Mouse (Mus musculus) heart, adult 11 months (tissue): ENCODE results near the gene Cacna1b.
A peak's percentile ranks its signal among the peaks of the same experiment; 100 is the strongest.

Experiments
- DNase-seq: peaks from one replicate; pipeline ENCODE4 v3.0.0; 2022

The Cacna1b gene

DNA sequence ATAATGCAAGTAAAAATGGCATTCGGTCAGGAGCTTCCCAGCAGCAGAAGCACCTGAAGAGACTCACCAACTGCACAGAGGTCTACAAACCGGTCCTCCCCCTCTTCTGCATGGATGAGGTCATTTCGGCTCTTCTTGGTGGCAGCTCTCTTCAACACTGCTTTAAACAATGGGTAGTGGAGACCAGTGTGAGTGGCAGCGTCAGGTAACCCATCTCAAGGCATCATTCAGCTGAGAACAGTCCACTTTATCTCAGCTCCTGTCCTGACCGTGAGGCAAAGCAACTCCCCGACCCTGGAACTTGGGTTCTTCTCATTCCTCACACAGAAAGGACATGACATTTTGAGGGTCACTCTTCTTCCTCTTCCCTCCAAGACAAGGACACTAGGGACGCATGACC is 45.0 kb downstream of the Cacna1b start:
- peak; percentile 64 for DNase-seq

DNA sequence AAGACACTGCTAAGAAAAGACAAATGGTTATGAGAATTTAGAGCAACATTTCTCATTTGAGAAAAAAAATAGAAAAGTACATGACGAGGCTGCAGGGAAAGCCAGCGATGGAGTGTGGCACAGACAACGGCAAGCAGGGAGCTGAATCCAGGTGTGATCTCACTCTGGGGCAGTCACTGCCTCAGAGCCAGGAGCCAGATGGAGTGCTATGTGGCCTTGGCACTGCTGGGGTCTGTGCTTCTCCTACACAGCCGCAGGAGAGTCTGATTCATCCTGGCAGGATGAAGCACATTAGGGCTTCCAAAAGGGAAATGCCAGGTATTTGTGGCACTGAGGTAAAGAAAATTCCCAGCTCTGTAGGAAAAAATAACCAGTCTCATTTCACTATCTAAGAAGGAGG is 45.5 kb downstream of the Cacna1b start:
- DNase-seq, result peak; percentile 77

DNA sequence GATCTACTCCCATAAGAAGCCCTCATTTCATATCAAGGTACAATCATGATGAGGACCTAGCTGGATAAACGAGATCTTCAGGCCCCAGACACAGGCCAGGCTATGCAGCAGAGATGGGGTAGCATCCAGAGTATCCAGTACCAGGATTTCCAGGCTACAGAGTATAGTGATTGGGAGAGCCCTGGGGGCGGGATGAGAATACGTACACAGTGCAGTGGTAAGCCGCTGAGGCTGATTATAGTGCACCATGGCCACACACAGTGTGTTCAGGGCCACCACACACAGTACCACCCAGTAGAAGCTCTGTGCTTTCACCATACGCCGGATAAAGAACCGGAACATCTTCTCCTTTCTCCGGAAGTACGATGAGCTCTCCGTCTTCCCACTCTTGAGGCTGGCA is 57.0 kb downstream of the Cacna1b start:
- DNase-seq, result peak; percentile 73

DNA sequence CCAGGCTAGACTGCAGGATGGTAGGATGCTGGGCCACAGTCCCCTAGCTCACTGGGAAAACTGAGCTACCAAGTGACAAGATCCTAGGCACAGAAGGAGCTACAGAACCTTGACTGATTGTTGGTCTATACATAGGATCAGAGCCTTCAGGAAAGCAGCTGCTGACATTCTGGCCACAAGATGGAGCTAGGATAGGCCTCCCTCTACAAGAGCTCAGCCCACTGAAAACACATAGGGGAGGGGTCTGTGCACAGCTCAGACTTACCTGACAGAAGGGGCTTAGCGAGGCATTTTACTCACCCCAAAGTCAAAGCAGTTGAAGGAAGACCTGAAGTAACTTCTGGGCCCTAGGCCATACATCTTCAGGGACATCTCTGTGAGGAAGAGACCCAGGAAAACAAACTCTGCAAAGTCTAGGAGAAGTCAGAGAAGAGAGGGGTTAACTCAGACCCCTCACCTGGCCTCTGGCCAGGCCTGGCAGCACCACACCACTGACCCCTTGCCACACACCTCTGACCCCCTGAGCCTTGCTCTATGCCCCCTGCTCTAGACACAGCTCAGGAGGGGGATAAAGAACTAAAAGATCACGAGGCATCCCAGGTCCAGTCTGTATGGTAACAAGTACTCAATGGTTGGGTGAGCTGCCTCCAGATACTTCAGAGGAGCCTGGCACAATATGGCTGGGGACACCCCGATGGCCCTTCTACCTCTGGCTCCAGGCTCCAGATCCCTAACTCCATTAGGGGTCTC is 60.6 kb downstream of the Cacna1b start:
- peak; percentile 74 for DNase-seq

DNA sequence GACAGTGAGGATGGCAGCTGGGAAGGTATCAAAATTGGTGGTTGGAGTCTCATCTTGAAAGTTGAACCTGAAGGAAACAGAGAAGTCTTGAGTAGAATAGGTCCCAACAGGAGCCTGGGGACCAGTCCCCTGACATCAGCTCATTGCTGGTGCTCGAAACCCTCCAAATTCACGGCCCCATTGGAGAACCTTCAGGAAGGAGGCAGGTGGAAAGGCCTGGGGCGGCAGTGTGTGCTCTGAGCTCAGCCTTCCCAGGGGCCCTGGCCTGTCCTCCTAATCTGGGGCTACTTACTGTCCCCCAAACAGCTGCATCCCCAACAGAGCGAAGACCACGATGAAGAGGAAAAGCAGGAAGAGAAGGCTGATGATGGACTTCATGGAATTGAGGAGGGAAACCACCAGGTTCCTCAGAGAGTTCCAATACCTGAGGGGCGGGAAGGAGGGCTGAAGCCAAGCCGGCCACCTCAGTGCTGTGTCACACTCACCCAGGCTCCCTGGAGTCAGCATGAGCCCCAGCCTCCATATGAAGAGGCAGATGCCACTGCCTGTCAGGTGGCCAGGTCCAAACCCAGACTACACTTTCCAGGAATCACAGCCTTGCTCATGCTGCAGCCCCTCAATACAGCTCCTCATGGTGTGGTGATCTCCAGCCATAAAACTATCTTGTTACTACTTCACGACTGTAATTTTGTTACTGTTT is 65.5 kb downstream of the Cacna1b start:
- peak; percentile 64 for DNase-seq

DNA sequence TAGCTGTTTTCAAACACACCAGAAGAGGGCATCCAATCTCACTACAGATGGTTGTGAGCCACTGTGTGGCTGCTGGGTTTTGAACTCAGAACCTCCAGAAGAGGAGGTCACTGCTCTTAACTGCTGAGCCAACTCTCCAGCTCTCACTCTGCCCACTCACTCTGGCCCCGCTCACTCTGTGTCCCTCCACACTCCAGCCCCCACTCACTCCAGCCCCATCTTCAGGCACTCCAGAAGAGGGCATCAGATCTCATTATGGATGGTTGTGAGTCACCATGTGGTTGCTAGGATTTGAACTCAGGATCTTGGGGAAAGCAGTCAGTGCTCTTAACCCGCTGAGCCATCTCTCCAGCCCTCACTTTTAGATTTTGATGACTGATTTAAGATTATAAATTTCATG is 70.6 kb downstream of the Cacna1b start:
- DNase-seq, result peak; percentile 33

DNA sequence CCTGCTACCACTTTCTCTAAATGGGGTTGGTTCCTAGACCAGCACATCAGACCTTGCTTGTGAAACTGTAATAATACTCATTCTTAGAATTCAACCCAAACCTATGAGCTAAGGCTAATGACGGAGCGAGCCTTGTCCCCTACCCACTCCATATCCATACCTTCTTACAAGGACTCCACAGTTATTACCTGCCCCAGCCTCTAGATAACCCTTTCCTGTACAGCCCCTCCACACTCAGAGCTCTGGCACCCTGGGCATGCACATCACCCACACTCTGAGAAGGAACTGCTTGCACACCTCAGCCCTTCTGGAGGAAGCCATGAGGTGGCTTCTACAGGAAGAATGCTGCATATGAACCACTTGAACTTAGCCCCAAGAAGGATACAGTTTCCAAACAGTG is 72.6 kb downstream of the Cacna1b start:
- peak; percentile 64 for DNase-seq

DNA sequence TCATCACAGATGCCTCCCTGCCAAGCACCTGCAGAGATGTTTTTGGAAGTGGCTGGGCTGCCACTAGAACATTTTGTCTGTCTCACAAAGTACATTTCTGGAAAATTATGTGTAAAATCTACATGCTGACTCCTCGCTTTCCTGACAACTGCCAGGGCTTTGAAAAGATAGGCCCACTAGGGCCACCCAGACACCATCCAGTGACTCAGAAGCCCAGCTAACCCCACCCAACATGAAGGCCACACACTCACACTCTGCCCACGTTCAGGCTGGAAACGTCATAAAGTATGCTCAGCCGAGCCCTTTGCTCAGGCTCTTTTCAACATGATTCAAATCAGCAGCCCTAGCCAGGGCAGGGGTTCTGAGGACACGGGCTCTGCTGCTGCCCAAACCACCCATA is 77.6 kb downstream of the Cacna1b start:
- DNase-seq, result no peak

DNA sequence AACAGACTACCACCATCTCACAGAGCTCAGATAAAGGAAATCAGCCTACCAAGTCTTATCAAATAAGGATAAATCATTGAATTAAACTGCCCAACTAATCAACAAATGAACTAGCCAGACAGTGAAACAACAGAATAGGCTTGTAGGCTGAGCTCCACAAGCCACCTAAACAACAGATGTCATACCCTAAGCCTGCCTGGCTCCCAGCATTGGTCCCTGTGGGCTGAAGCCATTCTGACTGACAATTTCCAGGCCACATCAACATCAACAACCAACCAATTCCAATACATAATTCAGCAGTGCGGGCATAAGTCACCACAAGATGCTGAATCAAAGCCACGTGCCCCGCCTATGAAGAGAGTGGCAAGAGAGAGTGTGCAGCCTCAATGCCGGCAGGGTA is 78.2 kb downstream of the Cacna1b start:
- peak; percentile 72 for DNase-seq

DNA sequence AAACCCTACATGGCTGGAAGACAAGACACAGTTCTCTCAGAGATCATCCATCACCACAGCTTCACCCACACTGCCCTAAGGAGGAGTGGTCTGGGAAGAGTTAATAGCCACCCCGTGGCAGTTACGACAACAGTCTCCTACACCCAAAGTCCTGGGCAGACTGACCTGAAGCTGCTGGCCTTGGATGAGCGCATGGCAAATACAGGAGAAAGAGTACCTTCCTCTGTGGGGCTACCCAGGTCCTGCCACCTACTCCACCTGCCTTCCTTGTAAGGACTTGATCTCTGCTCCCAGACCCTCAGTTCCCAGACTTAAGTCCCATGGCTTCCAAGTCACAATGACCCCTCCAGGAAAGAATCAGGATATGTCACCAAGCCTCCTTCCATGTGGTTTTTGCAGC is 79.7 kb downstream of the Cacna1b start:
- peak; percentile 73 for DNase-seq

DNA sequence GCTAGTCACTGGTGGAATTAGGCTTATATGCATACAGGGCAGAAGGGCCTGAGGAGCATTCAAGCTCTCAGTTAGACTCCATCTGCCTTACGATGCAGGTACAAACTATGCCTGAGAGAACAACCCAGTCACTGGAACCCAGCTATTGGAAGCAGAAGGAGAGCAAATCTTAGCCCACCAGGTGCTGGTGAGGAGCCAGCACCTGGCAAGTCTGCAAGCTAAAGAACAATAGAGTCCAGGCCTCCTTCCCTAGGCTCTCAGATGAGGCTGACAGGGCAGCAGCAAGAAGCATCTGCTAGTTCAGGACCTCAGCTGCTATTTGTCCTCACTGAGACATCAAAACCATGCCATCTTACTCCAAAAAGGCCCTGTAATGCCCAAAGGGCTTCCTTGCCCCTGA is 82.2 kb downstream of the Cacna1b start:
- DNase-seq, result peak; percentile 19

DNA sequence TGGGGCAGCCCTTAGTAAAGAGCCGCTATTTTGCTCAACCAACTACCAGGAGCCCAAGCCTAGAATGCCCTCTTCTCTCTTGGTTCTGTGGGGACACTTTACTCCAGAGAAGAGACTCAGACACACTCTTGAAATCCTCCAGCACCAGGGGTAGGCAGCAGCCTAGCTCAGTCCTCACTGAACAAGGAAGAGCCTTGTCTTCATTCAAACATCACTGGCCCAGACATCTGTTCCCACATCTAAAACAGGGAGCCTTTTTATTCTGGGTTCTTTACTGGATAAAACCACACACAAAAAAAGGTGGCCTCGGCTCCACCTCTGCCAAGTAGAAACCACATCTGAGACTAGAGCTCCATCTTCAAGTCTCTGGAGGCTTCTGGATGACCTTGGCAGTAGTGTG is 82.8 kb downstream of the Cacna1b start:
- DNase-seq, result peak; percentile 31

DNA sequence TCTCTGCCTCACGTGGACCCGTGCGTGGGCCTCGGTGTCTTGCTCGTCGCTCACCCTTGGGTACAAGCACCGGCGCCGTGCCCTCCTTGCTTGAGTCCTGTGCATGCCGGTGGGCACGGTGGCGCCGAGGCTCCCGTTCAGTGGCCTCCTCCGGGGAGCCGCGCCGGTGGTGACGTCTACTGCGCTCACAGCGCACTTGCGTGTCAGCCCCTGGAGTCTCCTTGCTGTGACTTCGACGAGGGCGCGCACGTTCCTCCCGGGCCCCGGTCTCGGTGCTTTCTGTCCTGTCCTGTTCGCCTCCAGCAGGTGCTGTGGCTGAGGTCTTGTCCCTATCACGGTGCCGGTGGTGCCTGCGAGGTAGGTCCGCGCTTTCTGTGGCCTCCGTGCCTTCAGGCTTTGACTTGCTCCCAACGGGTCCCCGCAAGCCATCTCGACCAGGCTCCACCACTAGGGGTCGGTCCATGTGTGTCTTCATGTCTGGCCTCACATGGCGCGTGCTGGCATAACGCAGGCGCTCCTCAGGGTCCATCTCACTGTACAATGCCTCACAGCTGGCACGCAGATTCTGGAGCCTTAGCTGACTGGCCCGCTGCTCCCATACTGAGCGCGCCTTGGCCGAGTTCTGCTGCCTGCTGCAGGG is 83.8 kb downstream of the Cacna1b start:
- DNase-seq, result peak; percentile 87

DNA sequence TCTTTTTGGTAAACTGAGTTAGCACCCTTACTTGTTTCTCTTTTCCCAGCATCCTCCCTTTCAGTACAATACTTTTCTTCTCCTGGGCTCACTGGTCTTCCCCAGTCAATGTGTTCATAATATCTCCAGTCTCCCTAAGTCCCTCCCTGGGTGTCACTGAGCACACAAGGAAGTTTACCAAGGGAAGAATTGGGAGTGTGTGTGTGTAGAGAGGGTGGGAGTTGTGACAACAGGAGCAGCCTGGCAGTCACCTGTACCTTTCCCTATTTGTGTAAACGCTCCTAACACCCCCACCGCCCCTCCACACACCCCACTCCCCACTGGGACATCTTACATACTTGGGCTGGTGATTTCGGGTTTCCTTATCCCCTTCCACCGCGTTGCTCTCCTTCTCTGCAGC is 84.4 kb downstream of the Cacna1b start:
- DNase-seq, result peak; percentile 41

DNA sequence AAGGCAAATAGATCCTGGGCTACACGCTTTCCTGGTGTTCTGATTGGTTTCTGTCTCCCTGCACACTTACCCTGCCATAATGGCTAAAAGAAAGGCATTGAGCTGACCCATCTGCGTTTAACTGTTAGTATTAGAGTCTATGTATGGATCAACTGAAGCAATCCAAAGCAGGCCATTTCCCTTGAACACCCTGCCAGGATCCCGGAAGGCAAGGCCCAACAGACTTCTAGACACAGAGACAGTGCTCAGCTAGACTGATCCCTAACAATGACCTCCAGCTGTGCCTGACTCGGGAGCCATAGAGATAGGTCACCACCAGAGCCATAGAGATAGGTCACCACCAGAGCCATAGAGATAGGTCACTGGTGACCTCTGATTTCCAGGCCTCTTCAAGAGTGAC is 84.8 kb downstream of the Cacna1b start:
- DNase-seq, result peak; percentile 81

DNA sequence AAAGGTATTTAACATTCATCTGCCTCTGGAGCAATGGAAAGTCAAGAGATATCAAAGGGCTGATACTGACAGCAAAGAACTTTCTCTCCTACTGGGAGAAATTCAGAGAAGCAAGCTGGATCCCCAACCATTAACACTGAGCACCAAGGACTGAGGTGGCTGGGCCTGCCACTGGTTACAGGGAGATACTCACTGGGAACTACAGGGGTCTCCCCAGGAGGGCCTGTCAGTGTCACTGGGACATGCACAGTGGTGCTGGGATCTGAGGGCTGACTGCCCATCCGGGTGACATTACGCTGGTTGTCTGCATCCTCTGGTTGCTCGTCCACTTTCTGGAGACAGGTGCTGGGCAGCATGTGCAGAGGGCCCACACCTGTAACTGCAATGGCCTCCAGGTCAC is 85.3 kb downstream of the Cacna1b start:
- peak; percentile 85 for DNase-seq

DNA sequence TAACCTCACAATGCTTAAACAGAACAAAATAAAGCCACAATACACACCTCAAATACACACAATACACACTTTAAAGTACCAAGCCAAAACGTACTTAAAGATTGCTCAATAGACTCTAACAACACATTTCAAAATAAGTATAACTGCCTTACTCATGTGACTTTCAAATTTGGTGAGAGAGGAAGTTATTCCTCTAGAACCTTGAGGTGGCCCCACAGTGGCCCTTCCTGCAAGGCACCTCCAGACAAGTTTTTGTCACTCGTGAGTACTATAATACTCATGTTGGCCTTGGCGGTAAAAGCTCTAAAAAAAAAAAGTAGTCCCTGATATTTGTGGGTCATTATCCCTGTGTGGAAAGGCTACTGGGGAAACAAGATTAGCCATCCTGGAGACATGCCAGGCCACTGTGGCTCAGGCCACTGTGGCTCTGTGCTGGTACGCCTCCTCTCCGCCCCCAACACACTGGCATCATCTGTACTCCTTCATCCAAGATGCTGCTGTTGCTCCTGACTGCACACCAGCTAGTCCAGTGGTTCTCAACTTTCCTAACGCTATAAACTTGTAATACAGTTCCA is 88.4 kb downstream of the Cacna1b start:
- DNase-seq, result peak; percentile 34

DNA sequence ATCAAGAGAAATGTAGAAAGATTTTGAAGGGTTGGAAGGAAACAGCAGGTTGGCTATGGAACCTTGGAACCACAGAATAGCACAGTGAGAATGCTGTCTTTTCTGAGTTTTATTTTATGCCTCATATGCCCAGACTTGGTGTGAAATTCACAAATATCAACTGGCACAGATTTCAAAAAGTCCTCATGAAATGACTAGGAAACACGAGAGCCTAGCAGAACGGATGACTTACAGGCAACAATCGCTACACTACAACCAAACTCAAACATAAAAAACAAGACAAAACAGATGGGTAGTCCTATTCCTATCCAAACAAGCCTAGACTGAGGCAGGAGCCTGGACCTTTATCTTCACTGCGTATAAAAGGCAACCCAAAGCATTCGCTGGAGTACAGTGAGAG is 94.4 kb downstream of the Cacna1b start:
- peak; percentile 74 for DNase-seq

DNA sequence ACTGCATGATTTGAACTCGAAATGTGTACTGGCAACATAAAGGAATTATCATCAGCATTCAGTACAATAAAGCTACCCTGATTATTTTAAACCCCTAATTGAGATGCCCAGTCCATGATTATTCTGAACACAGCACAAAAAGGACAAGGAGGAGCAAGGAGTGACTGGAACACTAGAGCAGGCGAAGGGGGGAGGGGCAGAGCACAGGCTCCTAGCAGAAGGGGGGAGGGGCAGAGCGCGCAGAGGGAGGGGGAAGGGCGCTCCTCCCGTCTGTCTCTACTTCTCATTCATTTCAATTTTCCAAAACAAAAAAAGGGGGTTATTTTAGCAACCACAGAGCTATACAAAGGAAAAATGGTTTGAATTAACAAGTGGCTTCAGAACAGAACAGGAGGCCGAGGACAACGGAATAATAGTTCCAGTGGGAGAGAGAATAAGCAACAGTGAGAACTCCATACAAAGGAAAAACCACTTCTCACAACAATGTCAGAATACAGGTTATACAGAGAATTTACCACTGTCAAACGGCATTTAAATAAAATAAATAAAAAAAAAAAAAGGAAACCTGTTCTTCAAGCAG is 98.2 kb downstream of the Cacna1b start:
- peak; percentile 9 for DNase-seq

DNA sequence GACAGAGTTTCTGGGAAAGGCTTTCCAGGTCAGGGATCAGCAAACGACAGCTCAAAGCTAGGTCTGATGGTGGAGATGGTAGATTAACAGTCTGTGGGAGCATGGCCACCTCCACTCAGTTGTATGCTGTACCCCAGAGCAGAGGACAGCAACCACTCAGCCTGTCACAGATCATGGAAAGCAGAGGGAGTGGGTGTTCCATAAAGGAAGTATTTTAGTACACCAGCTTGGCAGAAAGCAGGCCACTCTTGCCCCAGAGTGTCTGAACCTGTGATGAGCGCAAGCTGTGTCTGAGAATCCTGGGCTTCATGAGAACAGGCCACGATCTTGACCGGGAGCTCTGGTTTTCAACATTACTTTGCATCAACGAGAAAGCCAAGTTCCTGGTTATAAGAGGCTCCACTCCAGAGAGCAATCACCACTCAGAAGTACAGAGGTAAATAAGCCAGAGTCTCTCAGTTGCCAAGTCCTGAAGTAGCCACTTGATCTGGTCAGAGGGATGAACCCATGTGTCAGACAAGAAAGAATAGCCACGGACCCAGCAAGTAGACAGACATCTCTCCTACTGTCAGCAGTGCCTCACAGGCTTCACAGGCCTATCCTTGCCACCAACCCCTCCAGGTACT is 103.7 kb downstream of the Cacna1b start:
- peak; percentile 76 for DNase-seq

DNA sequence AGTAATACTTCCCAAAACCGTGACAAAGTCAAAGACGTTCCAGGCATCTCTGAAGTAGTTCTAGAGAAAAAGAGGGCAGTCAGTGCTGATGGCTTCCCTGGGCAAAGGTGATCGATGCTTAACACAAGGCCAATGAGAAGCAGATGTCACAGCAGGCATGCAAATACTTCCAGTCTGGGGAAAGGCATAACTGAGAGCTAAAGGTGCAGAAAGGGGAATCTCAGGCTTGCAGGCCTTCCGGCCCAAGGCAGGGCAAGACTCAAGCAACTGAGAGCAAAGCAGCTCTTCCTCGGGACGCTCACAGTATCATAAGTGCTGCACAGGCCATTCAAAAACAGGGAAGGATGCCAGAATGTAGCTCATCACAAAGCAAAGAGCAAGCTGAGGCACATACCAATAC is 114.4 kb downstream of the Cacna1b start:
- peak; percentile 67 for DNase-seq

DNA sequence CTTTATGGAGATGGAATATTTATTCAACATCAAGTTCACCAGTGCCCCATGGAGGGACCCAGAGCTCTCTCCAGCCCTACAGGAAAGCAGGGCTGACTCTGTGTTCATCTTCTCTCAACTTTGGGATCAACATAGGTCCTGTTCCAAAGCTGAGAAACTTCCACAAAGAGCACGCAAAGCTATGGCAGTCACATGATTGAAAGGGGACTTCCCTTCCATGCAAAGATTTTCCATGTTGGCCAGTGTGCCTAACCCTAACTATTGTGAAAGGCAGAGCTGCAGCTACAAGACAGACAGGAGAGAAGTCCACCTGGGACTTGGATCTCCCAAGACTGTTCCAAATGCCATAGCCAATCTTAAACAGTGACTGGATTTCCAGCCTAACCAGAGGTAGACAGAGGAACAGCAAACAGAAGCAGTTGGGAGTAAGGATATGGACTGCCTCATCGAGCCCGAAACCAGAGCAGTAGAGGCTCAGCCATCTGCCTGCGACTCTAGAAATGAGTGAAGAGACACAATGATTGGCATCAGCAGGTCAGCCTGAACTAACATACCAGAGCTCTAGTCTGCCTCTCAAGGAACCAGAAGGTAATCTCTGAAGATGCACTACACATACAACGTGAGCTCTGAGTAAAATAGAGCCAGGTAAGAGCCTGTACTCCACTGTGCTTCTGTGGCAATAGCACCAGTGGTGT is 116.4 kb downstream of the Cacna1b start:
- peak; percentile 45 for DNase-seq
